Mouse (Mus musculus): Measurements from ENCODE around the gene Zfp827. TPM values are rescaled to one million over a fixed set of nuclear protein-coding genes. Genes with fewer than 3 reads are reported as not detected.

Gene Zfp827
- polyA plus RNA-seq, 1 experiment from 2014 or later = 4.5 TPM

DNA sequence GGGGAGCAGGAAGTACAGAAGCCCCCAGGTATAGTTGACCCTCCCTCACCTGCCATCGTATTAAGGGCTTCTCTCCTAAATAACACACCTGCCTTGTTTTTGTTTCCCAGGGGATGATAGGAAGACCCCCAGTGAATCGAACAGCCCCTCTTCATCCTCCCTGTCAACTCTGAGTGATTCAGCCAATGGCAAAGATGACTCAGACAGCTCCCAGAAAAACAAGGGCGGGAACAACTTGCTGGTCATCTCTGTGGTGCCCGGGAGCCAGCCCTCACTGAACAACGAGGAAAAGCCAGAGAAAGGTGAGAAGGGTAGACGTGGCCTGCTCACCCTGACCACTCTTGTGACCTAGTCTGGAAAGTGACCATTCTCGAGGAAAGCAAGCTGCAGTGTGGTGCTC lies 157.3 kb downstream of the Zfp827 start:
- H3K27ac ChIP-seq = no peak overlapping the region
- no peak for DNase-seq (ENCODE audit: low spot score)
- WGBS = 68% methylated on average over 7 of the region's 7 CpGs
- no peaks in the 10 kb centered on the region for H3K27me3 ChIP-seq (ENCODE audit: insufficient read depth, low read length)
- no peak for ATAC-seq (replicated peaks; ENCODE audit: low FRiP score, low read depth)
- H3K9ac ChIP-seq (ENCODE audit: low read depth, low read length) = no peak overlapping the region
- TF ChIP-seq CTCF (IDR thresholded peaks at IDR 0.05; ENCODE audit: low read depth) = no peak
- no peak overlapping the region for H3K4me2 ChIP-seq (ENCODE audit: low read length)
- peaks cover 39% of the 10 kb centered on the region for H3K36me3 ChIP-seq (ENCODE audit: insufficient read depth, low read length)
- no peak overlapping the region for H3K4me3 ChIP-seq (replicated peaks; ENCODE audit: low read depth, low read length)
- H3K9me3 ChIP-seq (replicated peaks; ENCODE audit: low read length) = no peaks in the 10 kb centered on the region
- no peaks in the 10 kb centered on the region for H3K4me1 ChIP-seq (replicated peaks; ENCODE audit: insufficient read depth, low read length)

GRCm38 (mm10) chr8:79190071-79190470 lies 161.8 kb downstream of the Zfp827 start:
- H3K4me1 ChIP-seq (replicated peaks; ENCODE audit: insufficient read depth, low read length) = no peaks in the 10 kb centered on the region
- no peaks in the 10 kb centered on the region for H3K9me3 ChIP-seq (replicated peaks; ENCODE audit: low read length)
- no peak overlapping the region for H3K27ac ChIP-seq
- no peak overlapping the region for H3K4me3 ChIP-seq (replicated peaks; ENCODE audit: low read depth, low read length)
- no peak for TF ChIP-seq CTCF (IDR thresholded peaks at IDR 0.05; ENCODE audit: low read depth)
- H3K27me3 ChIP-seq (ENCODE audit: insufficient read depth, low read length) = no peaks in the 10 kb centered on the region
- H3K9ac ChIP-seq (ENCODE audit: low read depth, low read length) = no peak overlapping the region
- WGBS = 90% methylated on average over 10 of the region's 10 CpGs
- DNase-seq (ENCODE audit: low spot score) (no peak), ATAC-seq (replicated peaks; ENCODE audit: low FRiP score, low read depth) (no peak)
- H3K36me3 ChIP-seq (ENCODE audit: insufficient read depth, low read length) = peaks cover 26% of the 10 kb centered on the region
- no peak overlapping the region for H3K4me2 ChIP-seq (ENCODE audit: low read length)

DNA sequence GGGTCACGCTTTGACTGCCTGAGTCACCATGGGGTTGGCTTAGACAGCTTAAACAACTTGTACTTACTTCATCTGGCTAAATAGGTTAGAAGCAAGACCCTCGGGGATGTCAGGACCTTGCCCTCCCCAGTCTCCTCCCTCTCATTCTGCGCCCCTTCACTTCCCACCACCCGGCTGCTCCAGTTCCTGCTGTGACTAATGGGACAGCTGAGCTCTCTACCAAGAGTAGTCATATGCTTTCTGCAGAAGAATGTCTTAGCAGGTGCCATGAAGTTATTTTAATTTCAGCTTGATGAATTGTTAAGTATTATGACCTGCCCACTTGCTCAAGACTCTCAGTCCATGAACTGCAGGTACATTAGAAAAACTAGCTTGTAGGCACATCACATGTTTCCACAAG lies 168.2 kb downstream of the Zfp827 start:
- DNase-seq (ENCODE audit: low spot score) = no peak
- H3K9me3 ChIP-seq (replicated peaks; ENCODE audit: low read length) = no peaks in the 10 kb centered on the region
- H3K27me3 ChIP-seq (ENCODE audit: insufficient read depth, low read length) = no peaks in the 10 kb centered on the region
- H3K9ac ChIP-seq (ENCODE audit: low read depth, low read length) = no peak overlapping the region
- no peak overlapping the region for H3K27ac ChIP-seq
- no peak overlapping the region for H3K4me2 ChIP-seq (ENCODE audit: low read length)
- no peak for TF ChIP-seq CTCF (IDR thresholded peaks at IDR 0.05; ENCODE audit: low read depth)
- H3K4me3 ChIP-seq (replicated peaks; ENCODE audit: low read depth, low read length) = no peak overlapping the region
- no peaks in the 10 kb centered on the region for H3K4me1 ChIP-seq (replicated peaks; ENCODE audit: insufficient read depth, low read length)
- no peaks in the 10 kb centered on the region for H3K36me3 ChIP-seq (ENCODE audit: insufficient read depth, low read length)
- ATAC-seq (replicated peaks; ENCODE audit: low FRiP score, low read depth) = no peak
- 72% methylated on average over 4 of the region's 4 CpGs for whole genome bisulfite sequencing

- TF ChIP-seq CTCF (IDR thresholded peaks at IDR 0.05; ENCODE audit: low read depth) = no peak
- Histone ChIP-seq H3K9ac (ENCODE audit: low read depth, low read length) (no peak overlapping the region), H3K4me1 (replicated peaks; ENCODE audit: insufficient read depth, low read length) (no peaks in the 10 kb centered on the region), H3K4me2 (ENCODE audit: low read length) (no peak overlapping the region), H3K9me3 (replicated peaks; ENCODE audit: low read length) (no peaks in the 10 kb centered on the region), H3K27me3 (ENCODE audit: insufficient read depth, low read length) (no peaks in the 10 kb centered on the region), H3K27ac (no peak overlapping the region), H3K36me3 (ENCODE audit: insufficient read depth, low read length) (no peaks in the 10 kb centered on the region), H3K4me3 (replicated peaks; ENCODE audit: low read depth, low read length) (no peak overlapping the region)
- DNase-seq (ENCODE audit: low spot score) = no peak
- 77% methylated on average over 3 of the region's 3 CpGs for WGBS
- ATAC-seq (replicated peaks; ENCODE audit: low FRiP score, low read depth) = no peak
Observed at GRCm38 (mm10) chr8:79198675-79199074, 170.4 kb downstream of the Zfp827 start.

DNA sequence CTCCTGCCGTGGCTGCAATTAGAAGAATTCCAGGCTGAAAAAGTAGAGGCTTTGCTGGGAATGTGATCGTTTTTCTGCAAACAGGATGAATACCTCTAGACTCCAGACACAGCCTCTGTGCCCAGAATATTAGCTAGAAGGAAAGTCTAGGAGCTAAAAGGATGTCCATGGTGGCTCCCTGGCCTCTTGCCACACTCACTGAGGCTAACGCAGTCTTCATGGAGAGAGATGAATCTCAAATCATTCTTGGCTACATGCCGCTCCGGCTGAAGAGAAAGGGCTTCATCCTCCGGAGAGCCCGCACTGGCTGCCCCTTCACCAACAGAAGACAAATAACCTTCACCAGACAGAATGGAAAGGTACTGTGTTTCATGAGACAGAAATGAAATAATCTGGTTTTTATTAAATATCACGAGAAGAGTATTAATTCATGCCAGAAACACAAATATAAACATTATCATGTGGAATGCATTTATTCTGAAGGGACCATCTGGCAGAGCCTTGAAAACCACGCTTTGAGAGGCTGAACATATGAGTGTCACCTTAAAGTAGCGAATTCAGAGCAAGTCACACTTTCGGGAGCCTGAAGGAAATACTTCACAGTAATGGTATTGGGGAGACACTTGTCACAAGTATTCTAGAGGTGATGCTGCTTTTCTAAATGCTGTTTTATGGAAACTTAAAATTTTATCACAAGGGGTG lies 173.4 kb downstream of the Zfp827 start:
- Histone ChIP-seq H3K4me3 (replicated peaks; ENCODE audit: low read depth, low read length) (no peak overlapping the region), H3K27ac (no peak overlapping the region), H3K9me3 (replicated peaks; ENCODE audit: low read length) (no peaks in the 10 kb centered on the region), H3K9ac (ENCODE audit: low read depth, low read length) (no peak overlapping the region), H3K27me3 (ENCODE audit: insufficient read depth, low read length) (no peaks in the 10 kb centered on the region), H3K4me2 (ENCODE audit: low read length) (no peak overlapping the region), H3K36me3 (ENCODE audit: insufficient read depth, low read length) (no peaks in the 10 kb centered on the region), H3K4me1 (replicated peaks; ENCODE audit: insufficient read depth, low read length) (no peaks in the 10 kb centered on the region)
- no peak for TF ChIP-seq CTCF (IDR thresholded peaks at IDR 0.05; ENCODE audit: low read depth)
- no peak for ATAC-seq (replicated peaks; ENCODE audit: low FRiP score, low read depth)
- DNase-seq (ENCODE audit: low spot score) = no peak
- WGBS = 75% methylated on average over 11 of the region's 11 CpGs

DNA sequence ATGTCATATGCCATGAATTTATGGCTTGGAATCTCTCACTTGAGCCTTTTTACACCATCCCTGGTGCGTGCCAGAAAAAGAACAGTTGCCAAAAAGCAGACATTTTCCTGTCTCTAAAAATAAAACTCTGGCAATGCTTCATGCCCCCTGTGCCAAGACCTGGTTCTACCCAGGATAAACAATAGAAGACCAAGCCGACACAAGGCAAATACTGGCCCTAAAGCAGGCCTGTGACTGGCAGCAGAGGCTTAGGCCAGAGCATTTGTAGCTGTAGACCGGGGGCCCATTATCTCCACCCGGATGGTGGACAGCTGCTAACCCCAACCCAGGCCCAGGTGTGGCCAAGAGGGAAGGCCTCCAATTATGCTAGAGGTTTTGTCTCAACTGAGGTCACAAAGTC lies 178.7 kb downstream of the Zfp827 start:
- H3K4me2 ChIP-seq (ENCODE audit: low read length) = no peak overlapping the region
- H3K9me3 ChIP-seq (replicated peaks; ENCODE audit: low read length) = no peaks in the 10 kb centered on the region
- ATAC-seq (replicated peaks; ENCODE audit: low FRiP score, low read depth) (no peak), DNase-seq (ENCODE audit: low spot score) (no peak)
- no peak for TF ChIP-seq CTCF (IDR thresholded peaks at IDR 0.05; ENCODE audit: low read depth)
- no peaks in the 10 kb centered on the region for H3K36me3 ChIP-seq (ENCODE audit: insufficient read depth, low read length)
- no peak overlapping the region for H3K27ac ChIP-seq
- H3K9ac ChIP-seq (ENCODE audit: low read depth, low read length) = no peak overlapping the region
- H3K27me3 ChIP-seq (ENCODE audit: insufficient read depth, low read length) = no peaks in the 10 kb centered on the region
- no peak overlapping the region for H3K4me3 ChIP-seq (replicated peaks; ENCODE audit: low read depth, low read length)
- peaks cover 25% of the 10 kb centered on the region for H3K4me1 ChIP-seq (replicated peaks; ENCODE audit: insufficient read depth, low read length)
- 66% methylated on average over 4 of the region's 4 CpGs for WGBS

GRCm38 (mm10) chr8:79208181-79208580 lies 179.9 kb downstream of the Zfp827 start:
- Histone ChIP-seq H3K4me1 (replicated peaks; ENCODE audit: insufficient read depth, low read length) (peaks cover 25% of the 10 kb centered on the region), H3K27me3 (ENCODE audit: insufficient read depth, low read length) (no peaks in the 10 kb centered on the region), H3K36me3 (ENCODE audit: insufficient read depth, low read length) (no peaks in the 10 kb centered on the region), H3K4me3 (replicated peaks; ENCODE audit: low read depth, low read length) (no peak overlapping the region), H3K4me2 (ENCODE audit: low read length) (no peak overlapping the region), H3K9me3 (replicated peaks; ENCODE audit: low read length) (no peaks in the 10 kb centered on the region), H3K27ac (no peak overlapping the region), H3K9ac (ENCODE audit: low read depth, low read length) (no peak overlapping the region)
- 45% methylated on average over 3 of the region's 3 CpGs for WGBS
- no peak for DNase-seq (ENCODE audit: low spot score)
- ATAC-seq (replicated peaks; ENCODE audit: low FRiP score, low read depth) = no peak
- TF ChIP-seq CTCF (IDR thresholded peaks at IDR 0.05; ENCODE audit: low read depth) = no peak

Measured in kidney, postnatal 0 days (tissue).